Mouse (Mus musculus): Measurements from ENCODE around the gene Spata2l. TPM values are rescaled to one million over a fixed set of nuclear protein-coding genes. Genes with fewer than 3 reads are reported as not detected.

Spata2l gene
- polyA plus RNA-seq, 1 experiment, result 2.8 TPM

DNA sequence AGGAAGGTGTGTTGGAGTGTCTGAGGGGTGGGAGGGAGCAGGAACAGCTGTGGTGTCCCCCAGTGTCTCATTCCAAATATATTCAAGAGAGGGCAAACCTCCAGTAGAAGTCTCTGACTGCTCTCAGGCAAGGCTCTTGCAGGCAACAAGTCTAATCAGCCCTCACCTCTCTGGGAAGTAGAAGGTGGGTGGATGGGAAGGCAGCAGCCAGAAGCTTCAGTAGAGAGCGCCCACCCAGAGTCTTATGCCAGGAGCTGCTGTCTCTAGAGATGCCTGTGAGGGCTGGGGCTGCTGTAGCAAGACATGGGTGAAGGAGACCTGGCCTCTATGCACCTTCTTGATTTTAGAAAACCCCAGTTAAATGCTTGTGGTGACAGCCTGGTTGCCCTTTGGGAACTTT is 7.6 kb downstream of the Spata2l start:
- 82% methylated on average over 1 of the region's 1 CpGs for WGBS
- TF ChIP-seq POLR2A (IDR thresholded peaks at IDR 0.05; ENCODE audit: borderline replicate concordance, control insufficient read depth, low read depth, low read length) (no peak), CTCF (IDR thresholded peaks at IDR 0.05; ENCODE audit: control insufficient read depth, insufficient read depth, low read length) (no peak)
- Histone ChIP-seq H3K4me1 (ENCODE audit: control insufficient read depth, insufficient read depth, low read length) (peaks cover 2% of the 10 kb centered on the region; the same call in 1 of the 2 replicates), H3K4me3 (replicated peaks; ENCODE audit: control insufficient read depth, low read depth, low read length) (no peak overlapping the region), H3K27ac (ENCODE audit: control insufficient read depth, insufficient read depth, low read depth, low read length, poor library complexity) (no peak overlapping the region)

DNA sequence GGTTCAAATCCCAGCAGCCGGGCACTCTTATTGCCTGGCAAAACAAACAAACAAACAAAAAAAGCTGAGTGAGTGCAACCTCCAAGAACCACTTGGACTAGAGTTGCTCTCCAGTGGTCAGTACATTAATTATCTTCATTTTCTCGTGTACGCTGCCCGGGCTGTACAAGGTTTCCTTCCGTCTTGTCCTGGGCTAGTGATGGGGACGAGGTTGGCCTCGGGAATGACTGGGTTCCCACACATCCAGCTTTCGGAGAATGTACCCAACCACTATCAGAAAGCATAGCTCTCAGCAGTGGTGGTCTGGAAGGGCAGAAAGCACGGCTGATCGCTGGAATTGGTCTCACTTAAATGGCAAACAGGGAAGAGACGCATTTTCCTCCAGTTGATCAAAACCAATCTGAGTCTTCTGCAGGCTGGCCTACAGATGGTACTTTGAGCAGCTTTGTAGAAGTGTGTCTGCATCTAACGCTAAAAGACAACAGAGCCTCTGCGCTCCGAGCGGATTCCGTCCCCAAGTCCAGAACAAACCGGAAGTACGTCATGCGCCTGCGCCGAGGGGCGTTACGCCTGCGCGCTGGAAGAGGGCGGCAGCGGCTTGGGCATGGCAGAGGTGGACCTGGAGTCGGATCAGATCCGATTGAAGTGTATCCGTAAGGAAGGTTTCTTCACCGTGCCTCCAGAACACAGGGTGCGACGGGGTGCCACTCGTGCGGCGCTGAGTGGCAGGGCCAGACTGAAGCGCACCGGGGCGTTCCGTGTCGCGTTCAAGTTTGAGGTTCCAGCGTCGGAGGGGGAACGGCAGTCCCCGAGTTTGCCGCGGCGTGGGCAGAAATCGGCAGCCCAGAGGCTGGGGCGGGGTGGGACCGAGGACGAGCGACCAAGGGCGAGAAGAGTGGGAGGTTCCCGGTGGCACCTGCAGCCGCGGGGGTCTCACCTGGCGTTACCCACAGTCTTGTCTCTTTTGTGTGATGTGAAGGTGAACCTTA is 11.5 kb downstream of the Spata2l start, which contains the start of gene Cdk10:
Cdk10 (plus strand) TSS at position 565 of the 989 bp plus-strand sequence.
- peak within 1 kb of the TSS; percentile 88 for H3K4me3 ChIP-seq (replicated peaks; ENCODE audit: control insufficient read depth, low read depth, low read length)
- peak within 1 kb of the TSS; percentile 44 for H3K27ac ChIP-seq (ENCODE audit: control insufficient read depth, insufficient read depth, low read depth, low read length, poor library complexity)
- 2% methylated on average over 59 of the region's 59 CpGs for WGBS
- peaks cover 2% of the 10 kb centered on the region; the same call in 1 of the 2 replicates for H3K4me1 ChIP-seq (ENCODE audit: control insufficient read depth, insufficient read depth, low read length)
- TF ChIP-seq POLR2A (IDR thresholded peaks at IDR 0.05; ENCODE audit: borderline replicate concordance, control insufficient read depth, low read depth, low read length) (peak; percentile 96), CTCF (IDR thresholded peaks at IDR 0.05; ENCODE audit: control insufficient read depth, insufficient read depth, low read length) (no peak)

DNA sequence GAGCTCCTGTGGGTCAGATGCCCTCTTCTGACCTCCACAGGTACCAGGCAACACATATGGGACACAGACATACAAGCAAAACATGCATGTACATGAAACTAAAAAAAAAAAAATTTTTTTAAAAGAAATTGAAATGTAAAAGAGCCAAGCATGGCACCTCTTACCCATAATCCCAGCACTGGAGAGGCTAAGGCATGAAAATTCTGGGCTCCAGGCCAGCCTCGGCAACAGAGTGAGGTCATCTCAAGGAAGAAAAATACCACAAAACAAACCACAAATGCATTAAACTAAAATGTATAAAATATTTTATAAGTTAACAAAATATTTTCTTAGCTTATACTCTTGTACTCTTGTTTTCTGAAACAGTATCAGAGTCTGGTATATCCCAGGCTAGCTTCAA is 15.1 kb downstream of the Spata2l start:
- Histone ChIP-seq H3K4me3 (replicated peaks; ENCODE audit: control insufficient read depth, low read depth, low read length) (no peak overlapping the region), H3K27ac (ENCODE audit: control insufficient read depth, insufficient read depth, low read depth, low read length, poor library complexity) (no peak overlapping the region), H3K4me1 (ENCODE audit: control insufficient read depth, insufficient read depth, low read length) (peaks cover 2% of the 10 kb centered on the region; the same call in 1 of the 2 replicates)
- 10% methylated on average over 1 of the region's 1 CpGs for WGBS
- TF ChIP-seq CTCF (IDR thresholded peaks at IDR 0.05; ENCODE audit: control insufficient read depth, insufficient read depth, low read length), result no peak
- TF ChIP-seq POLR2A (IDR thresholded peaks at IDR 0.05; ENCODE audit: borderline replicate concordance, control insufficient read depth, low read depth, low read length), result no peak

DNA sequence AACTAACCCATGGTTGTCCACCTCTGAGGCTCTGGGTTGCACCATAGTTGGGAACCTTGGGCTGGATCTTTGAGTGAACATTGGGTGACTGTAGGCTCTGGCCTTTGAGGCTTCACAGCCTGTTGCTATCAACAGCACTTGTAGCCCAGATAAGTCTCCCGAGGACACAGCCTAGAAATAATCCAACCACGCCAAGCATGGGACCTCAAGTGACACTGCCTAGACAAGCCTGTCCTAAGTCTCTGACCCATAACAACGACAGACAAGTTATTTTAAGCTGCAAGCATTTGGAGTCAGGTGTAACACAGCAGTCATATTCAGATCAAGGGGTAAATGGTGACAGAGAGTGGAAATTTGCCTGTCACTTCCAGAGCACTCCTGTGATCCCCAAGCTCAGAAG is 20.6 kb downstream of the Spata2l start:
- H3K4me3 ChIP-seq (replicated peaks; ENCODE audit: control insufficient read depth, low read depth, low read length), result no peak overlapping the region
- peaks cover 3% of the 10 kb centered on the region; the same call in 1 of the 2 replicates for H3K4me1 ChIP-seq (ENCODE audit: control insufficient read depth, insufficient read depth, low read length)
- no peak overlapping the region for H3K27ac ChIP-seq (ENCODE audit: control insufficient read depth, insufficient read depth, low read depth, low read length, poor library complexity)
- TF ChIP-seq CTCF (IDR thresholded peaks at IDR 0.05; ENCODE audit: control insufficient read depth, insufficient read depth, low read length), result no peak
- no peak for TF ChIP-seq POLR2A (IDR thresholded peaks at IDR 0.05; ENCODE audit: borderline replicate concordance, control insufficient read depth, low read depth, low read length)
- WGBS, result 59% methylated on average over 3 of the region's 3 CpGs

DNA sequence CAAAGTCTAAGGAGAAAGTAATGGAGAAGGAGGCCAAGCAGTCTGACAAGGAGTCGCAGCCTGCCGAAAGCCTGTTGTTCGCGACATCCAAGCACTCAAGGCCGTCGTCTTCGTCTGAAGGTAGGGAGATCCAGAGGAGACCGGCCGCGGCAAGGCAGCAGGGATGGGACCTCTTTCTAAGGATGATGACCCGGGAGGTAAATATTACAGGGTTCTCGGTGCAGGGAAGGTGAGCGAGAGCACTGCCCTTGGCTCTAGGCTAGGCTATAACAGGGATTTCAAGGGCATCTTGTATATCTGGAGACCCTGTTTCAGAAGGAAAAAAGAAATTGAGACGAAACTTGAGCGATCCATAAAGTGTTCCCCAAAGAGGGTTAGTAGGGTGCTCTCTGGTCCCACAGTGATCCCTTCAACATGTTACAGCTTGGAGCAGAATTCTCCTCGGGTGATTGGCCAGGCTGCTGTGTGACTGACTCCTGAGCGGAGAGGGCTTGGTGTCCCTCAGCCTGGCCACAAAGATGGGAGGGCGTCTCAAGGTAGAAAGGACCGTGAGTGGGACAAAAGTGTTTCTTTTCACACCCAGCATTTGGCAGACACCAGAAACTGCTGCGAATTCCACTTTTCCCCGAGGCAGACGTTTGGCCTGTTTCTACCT is 22.8 kb downstream of the Spata2l start:
- H3K4me3 ChIP-seq (replicated peaks; ENCODE audit: control insufficient read depth, low read depth, low read length), result peak overlapping the region; percentile 92
- H3K4me1 ChIP-seq (ENCODE audit: control insufficient read depth, insufficient read depth, low read length), result peaks cover 3% of the 10 kb centered on the region; the same call in 1 of the 2 replicates
- TF ChIP-seq POLR2A (IDR thresholded peaks at IDR 0.05; ENCODE audit: borderline replicate concordance, control insufficient read depth, low read depth, low read length) (no peak), CTCF (IDR thresholded peaks at IDR 0.05; ENCODE audit: control insufficient read depth, insufficient read depth, low read length) (no peak)
- H3K27ac ChIP-seq (ENCODE audit: control insufficient read depth, insufficient read depth, low read depth, low read length, poor library complexity), result no peak overlapping the region
- 28% methylated on average over 22 of the region's 22 CpGs for WGBS

DNA sequence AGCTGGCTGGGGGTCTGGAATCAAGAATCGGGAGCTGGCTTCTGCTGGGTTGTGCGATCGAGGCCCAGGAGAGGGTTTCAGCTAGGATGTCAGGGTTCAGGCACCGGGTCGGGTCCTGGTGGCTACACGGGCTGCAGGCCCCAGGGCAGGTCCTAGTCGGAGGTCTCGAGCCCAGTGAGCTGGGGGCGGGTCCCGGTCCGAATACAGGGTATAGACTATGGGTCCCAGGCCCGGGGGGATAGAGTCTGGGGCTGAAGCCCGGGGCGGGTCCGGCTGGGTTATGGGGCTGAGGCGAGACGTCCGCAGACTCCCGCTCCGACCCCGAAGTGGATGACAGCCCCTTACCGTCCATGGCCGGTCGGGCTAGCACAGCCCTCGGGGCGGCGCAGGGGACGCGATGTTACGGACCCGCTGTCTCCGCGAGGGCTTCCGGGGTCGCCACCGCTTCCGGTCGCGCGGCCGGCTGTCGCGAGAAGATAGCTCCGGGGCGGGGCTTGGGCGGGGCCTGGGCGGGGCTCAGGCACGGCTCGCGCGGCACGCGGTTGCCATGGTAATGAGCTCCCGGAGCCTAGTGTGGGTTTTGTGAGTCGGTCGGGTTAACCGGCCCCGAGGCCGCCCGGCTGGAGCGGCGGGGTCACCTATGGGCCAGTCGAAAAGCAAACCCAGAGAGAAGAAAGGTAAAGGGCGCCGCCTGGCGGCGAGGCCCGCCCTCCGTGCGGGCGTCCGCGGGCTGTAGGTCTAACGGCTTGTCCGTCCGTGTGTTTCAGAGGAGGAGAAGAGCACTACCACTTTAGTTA is 23.5 kb downstream of the Spata2l start, which contains the start of the genes Chmp1a and Spata33:
Chmp1a (minus strand) TSS at position 443 of the 797 bp plus-strand sequence.
Spata33 (plus strand) TSS at position 512 of the 797 bp plus-strand sequence.
- peak within 1 kb of the TSS; percentile 73 for H3K27ac ChIP-seq (ENCODE audit: control insufficient read depth, insufficient read depth, low read depth, low read length, poor library complexity)
- H3K4me3 ChIP-seq (replicated peaks; ENCODE audit: control insufficient read depth, low read depth, low read length), result peak within 1 kb of the TSS; percentile 92
- peaks cover 3% of the 10 kb centered on the region; the same call in 1 of the 2 replicates for H3K4me1 ChIP-seq (ENCODE audit: control insufficient read depth, insufficient read depth, low read length)
- peak; percentile 32; the same call in 1 of the 2 replicates for TF ChIP-seq CTCF (IDR thresholded peaks at IDR 0.05; ENCODE audit: control insufficient read depth, insufficient read depth, low read length)
- peak; percentile 81; the same call in 1 of the 2 replicates for TF ChIP-seq POLR2A (IDR thresholded peaks at IDR 0.05; ENCODE audit: borderline replicate concordance, control insufficient read depth, low read depth, low read length)
- under 1% methylated on average over 76 of the region's 76 CpGs for WGBS

DNA sequence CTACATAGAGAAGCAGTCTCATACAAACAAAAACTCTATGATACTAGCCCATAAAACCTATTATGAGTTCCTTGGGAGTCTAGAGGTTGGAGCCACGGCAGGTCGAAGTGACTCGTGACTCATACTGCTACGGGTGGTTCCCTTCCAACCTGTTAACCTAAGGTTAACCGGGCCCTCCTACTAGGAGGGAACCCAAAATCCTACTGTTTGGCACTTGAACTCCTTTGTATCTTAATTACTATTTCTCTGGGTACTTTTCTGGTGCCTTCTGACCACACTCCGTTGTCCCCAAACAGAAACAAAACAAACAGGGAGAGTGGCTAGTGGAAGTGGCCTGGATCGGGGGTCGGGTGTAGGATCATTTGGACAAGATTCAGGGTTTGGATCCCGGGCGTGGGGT is 24.2 kb downstream of the Spata2l start:
- Histone ChIP-seq H3K4me3 (replicated peaks; ENCODE audit: control insufficient read depth, low read depth, low read length) (peak overlapping the region; percentile 92), H3K27ac (ENCODE audit: control insufficient read depth, insufficient read depth, low read depth, low read length, poor library complexity) (no peak overlapping the region), H3K4me1 (ENCODE audit: control insufficient read depth, insufficient read depth, low read length) (peaks cover 3% of the 10 kb centered on the region; the same call in 1 of the 2 replicates)
- TF ChIP-seq POLR2A (IDR thresholded peaks at IDR 0.05; ENCODE audit: borderline replicate concordance, control insufficient read depth, low read depth, low read length), result no peak
- no peak for TF ChIP-seq CTCF (IDR thresholded peaks at IDR 0.05; ENCODE audit: control insufficient read depth, insufficient read depth, low read length)
- 11% methylated on average over 10 of the region's 10 CpGs for WGBS

Data from bone marrow, adult 2 months (tissue).